Mouse (Mus musculus) lung, adult 10 weeks (tissue): ENCODE results near the gene Scamp4. TPM values are rescaled to one million over a fixed set of nuclear protein-coding genes. Genes with fewer than 3 reads are reported as not detected.

Experiments used
- polyA plus RNA-seq: library from polyadenylated mRNA; stranded (reverse); fragments of 350-450 nt; fragmentation: Illumina TruSeq; extraction: RNeasy Lipid Tissue Mini Kit (QIAGEN cat#74804); gene quantifications from one replicate; pipeline ENCODE4 v1.2.3, GENCODE M21; 2014; ENCODE audit warnings: low read depth, low replicate concordance; ENCODE audit not compliant: insufficient read depth

Scamp4 gene
- polyA plus RNA-seq = 39.5 TPM

DNA sequence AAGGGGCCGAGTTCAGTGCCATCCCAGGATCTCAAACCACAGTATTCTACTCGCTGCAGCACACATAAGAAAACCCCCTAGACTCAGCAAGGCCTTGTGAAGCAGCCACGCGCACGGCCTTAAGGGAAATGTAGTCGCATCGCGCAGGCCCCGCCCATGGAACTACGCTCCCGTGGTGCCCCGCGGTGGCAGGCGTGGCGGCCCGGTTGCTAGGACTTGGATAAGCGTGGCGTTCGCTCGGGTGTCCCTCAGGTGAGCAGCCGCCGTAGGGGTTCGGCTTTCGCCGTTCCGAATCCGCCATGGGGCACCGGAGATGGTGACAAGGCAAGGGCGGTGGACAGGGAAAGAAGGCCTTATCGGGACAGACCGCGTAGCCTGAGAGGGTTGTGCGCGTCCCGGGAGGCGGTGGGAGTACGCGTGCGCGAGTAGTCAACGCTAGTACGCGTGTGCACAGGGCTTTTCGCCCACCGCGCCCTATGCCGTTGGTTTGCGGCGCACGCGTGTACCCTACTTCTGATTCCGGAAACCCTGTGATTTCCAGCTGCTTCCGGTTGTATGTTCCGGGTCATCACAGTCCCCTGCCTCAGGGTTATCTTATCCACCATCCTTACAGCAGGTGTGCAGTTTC, at the start of gene Scamp4, which contains the start of gene Adat3:
Gene Scamp4 (plus strand): TSS at position 175 of the 628 bp plus-strand sequence.
Gene Adat3 (plus strand): TSS at position 183 of the 628 bp plus-strand sequence.

DNA sequence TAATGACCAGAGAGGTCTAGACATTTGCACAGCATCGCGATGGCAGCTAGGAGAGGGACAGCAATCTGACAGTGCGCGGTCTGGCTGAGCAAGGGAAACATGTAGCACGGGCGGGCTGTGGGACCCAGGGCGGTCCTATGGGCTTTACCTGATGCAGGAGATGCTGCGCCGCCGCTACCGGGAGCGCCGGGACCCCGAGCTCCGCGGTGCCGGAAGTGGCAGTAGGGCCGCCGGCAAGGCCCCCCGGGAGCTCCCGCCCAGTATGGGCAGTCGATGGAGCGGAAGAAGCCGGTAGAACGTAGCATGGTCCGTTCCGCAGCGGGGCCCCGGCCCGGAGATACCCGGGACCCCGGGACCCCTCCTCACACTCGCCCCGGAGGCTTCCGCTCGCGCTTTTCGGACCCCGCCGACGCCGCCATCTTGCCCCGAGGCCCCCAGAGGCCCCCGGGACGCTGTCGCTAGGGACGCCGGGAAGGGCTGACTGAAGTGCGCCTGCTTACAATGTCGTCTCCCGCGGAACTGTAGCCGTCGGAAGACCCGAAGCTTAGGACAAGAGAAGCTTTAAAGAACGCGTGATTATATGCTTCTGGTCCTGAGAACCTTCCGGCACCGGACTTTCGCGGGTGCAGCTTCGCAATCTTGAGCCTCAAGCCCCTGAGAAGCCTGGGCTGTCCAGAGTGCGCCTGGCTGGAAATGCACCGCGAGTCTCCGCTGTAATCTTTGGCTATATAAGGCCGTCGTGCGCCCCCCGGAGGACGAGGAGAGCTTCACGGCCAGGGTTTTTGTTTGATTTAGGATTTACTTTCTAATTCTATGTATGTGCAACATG, 41.3 kb upstream of the Scamp4 start, which contains the start of gene Rexo1:
Gene Rexo1 (minus strand): TSS at position 445 of the 829 bp plus-strand sequence.

DNA sequence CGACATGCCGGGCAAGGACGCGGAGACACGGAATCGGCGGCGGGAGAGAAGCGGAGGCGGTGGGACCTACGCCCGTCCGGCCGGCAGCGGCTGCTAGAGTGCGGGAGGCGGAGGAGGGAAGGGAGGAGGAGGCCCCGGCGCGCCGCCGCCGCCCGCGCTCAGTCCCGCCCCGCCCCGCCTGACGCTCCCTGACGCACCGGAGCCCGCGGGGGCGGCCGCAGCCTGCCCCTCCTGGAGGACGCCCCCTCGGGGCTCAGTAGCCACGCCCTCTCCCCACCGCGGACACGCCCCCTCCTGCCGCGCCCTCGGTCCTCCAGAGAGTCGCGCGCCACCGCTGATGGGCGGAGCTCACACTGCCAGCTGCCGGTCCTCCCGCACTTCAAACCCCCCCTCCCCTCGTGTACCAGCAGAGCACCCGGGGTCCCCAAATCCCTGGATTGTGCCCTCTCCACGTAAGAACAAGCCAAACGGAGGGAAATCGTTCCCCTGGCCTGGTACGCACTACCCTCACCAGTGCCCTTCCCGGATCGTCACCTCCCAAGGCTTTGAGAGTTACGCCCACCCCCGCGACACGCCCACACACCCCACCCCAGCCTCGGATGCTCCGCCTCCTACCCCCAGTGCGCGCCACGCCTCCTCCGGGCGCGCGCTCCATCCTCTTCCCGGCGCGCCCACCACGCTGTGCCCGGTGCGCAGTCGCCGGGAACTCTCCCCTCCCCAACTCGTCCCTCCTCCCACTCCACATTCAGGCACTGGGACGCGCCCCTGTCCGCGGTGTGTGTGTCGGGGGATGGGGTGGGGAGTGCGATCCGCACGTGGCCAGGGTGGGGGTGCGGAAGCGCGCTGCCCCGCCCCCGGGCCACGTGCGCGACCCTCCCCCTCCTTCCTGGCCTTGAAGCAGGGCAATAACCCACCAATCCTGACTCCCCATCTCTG, 25.2 kb upstream of the Scamp4 start, which contains the start of gene Klf16:
Gene Klf16 (minus strand): TSS at position 127 of the 936 bp plus-strand sequence.

DNA sequence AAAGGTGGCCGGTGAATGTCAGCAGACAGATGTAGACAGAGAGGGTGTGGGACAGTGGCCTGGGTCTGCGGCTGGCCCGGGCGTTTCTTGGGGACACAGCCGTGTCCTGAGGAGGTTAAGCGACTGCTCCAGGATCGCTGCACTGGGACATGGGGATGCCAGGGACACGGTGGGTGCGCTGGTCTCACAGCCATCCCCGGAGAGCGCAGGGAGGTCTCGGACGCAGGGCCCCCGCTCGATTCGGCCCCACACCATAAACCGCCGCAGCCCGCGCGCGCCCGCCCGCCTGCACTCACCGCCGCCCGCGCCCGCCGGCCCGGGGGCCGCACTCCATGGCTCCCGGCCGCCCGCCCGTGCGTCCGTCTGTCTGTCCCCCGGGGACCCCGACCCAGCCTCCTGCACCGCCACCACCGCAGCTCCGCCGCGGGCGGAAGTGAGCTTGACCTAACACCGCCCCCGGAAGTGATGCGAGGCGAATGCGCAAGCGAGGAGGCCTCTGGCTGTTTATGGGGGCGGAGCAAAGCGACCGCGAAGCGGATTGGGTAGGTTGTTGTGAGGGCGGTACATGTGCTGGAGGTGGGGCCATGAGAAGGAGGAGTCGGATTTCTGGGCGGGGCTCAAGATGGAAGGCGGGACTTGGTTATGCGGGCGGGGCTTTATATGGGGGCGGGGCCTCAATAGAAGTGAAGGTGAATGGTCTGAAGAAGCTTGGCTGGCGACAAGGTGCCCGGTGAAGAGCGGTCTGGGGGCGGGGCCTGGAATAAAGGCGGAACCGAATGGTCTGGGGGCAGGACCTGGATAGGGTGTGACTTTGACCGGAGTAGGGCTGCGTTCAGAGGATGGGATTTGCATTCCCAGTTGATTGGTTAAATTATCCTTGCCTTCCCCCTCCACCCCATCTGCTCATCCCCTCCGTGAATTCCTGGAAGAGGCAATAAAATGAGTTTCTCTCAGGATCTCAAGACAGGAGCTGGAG, 12.5 kb upstream of the Scamp4 start, which contains the start of gene Abhd17a:
Gene Abhd17a (minus strand): TSS at position 463 of the 976 bp plus-strand sequence.

DNA sequence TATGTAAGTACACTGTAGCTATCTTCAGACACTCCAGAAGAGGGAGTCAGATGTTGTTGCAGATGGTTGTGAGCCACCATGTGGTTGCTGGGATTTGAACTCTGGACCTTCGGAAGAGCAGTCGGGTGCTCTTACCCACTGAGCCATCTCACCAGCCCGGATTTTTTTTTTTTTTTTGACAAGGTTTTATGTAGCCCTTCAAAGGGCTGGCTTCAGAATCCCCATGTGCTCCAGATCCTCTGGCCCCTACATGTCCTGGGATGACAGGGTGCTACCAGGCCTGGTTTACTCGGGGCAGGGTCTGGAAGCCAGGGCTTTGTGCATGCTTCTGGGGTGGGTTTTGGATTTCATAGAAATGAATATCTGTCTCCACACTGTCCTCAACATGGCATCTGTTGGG, 3.0 kb downstream of the Scamp4 start, which contains the start of gene Gm49322:
Gene Gm49322 (plus strand): TSS at position 301 of the 400 bp plus-strand sequence.

DNA sequence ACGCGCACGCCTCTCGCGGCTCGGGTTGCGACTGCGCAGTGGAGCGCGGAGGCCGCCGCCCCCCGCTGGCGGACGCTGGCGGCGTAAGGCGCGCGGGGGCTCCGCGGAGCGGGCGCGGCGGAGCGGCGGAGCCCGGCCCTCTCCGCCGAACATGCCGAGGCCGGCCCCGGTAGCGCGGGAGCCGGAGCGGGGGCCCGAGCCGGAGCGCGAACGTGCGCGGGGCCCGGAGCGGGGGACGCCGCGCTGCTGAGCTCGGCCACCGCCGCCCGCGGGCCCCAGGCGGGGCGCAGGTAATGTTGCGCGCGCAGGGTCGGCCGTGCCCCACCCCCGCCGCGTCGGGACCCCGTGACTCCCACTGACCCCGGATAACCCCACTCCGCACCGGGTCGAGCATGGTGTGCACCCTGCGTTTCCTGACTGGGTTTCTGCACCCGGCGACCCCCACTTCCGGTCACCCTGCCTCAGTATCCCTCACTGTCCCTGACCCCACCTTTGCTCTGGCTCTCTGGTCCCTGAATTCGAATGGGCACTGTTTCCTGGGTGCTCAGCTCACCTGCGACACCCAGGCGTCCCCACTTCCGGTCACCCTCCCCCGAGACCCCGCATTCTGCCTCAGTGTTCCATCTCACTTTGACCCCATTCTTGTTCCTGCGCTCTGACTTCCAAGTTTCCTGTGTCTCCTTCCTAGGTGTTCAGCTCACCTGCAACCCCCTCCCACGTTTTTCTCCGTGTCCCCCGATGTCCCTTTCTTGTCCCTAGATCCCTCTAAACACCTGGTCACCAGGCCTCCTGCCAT, 20.2 kb downstream of the Scamp4 start, which contains the start of gene Csnk1g2:
Gene Csnk1g2 (plus strand): TSS at position 178 of the 796 bp plus-strand sequence.

DNA sequence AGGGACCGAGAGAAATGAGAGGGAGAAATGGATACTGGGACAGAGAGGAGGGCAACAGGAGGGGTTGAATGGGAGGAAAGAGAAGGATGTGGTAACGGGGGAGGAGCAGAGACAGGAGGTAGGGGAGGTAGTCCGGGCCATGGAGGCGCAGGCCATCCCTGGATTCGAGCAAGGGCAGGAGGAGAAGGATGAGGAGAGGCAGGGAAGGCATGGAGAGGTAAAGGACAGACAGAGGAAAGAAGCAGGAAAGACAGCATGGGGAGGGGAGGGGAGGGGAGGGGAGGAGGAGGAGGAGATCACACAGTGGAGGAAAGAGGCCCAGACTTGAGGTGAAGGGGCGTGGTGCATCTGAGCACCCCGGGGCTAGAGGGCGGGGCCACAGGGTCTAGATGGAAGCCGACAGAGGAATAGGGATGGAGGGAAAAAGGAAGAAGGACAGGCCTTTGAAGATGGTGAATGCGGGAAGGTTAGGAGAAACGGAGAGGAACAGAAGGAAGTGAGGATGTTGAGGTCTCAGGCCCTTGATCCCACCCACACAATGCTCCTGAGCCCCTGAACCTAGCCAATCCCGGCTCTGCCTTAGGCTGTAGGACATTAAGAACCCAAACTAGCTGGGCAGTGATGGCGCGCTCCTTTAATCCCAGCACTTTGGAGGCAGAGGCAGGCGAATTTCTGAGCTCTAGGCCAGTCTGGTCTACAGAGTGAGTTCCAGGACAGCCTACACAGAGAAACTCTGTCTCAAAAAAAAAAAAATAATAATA, 54.4 kb downstream of the Scamp4 start, which contains the start of gene Btbd2:
Gene Btbd2 (minus strand): TSS at position 209 of the 761 bp plus-strand sequence.

Other genes starting within 250 kb of the Scamp4 start
- 1.6 TPM for gene Plk5, start 246.4 kb upstream of the Scamp4 start, polyA plus RNA-seq
- 6.8 TPM for gene Mex3d, start 215.2 kb upstream of the Scamp4 start, polyA plus RNA-seq
- gene Mbd3, start 203.3 kb upstream of the Scamp4 start, polyA plus RNA-seq = 93.3 TPM
- 589 TPM for gene Uqcr11, start 196.0 kb upstream of the Scamp4 start, polyA plus RNA-seq
- gene Tcf3, start 169.2 kb upstream of the Scamp4 start, polyA plus RNA-seq = 25.1 TPM
- not detected for gene Onecut3, start 108.0 kb upstream of the Scamp4 start, polyA plus RNA-seq
- gene Atp8b3, start 63.7 kb upstream of the Scamp4 start, polyA plus RNA-seq = not detected
- 10.9 TPM for gene Rexo1, start 41.3 kb upstream of the Scamp4 start, polyA plus RNA-seq
- 10.0 TPM for gene Klf16, start 25.6 kb upstream of the Scamp4 start, polyA plus RNA-seq
- 63.0 TPM for gene Abhd17a, start 12.5 kb upstream of the Scamp4 start, polyA plus RNA-seq
- 1.3 TPM for gene Adat3, start within 50 bp of the Scamp4 start, polyA plus RNA-seq
- 0.44 TPM for gene Gm49322, start 3.1 kb downstream of the Scamp4 start, polyA plus RNA-seq
- 98.5 TPM for gene Csnk1g2, start 20.0 kb downstream of the Scamp4 start, polyA plus RNA-seq
- 24.0 TPM for gene Btbd2, start 54.2 kb downstream of the Scamp4 start, polyA plus RNA-seq
- gene Mknk2, start 75.2 kb downstream of the Scamp4 start, polyA plus RNA-seq = 80.0 TPM
- gene Mob3a, start 99.1 kb downstream of the Scamp4 start, polyA plus RNA-seq = 23.9 TPM
- 26.3 TPM for gene Izumo4, start 99.3 kb downstream of the Scamp4 start, polyA plus RNA-seq
- 26.6 TPM for gene Ap3d1, start 139.4 kb downstream of the Scamp4 start, polyA plus RNA-seq
- gene Dot1l, start 152.3 kb downstream of the Scamp4 start, polyA plus RNA-seq = 6.0 TPM
- 19.4 TPM for gene Sf3a2, start 195.3 kb downstream of the Scamp4 start, polyA plus RNA-seq
- gene Plekhj1, start 195.8 kb downstream of the Scamp4 start, polyA plus RNA-seq = 47.8 TPM
- 0.19 TPM for gene Amh, start 202.4 kb downstream of the Scamp4 start, polyA plus RNA-seq
- gene Jsrp1, start 210.6 kb downstream of the Scamp4 start, polyA plus RNA-seq = not detected
- 1,024 TPM for gene Oaz1, start 223.8 kb downstream of the Scamp4 start, polyA plus RNA-seq
- not detected for gene Lingo3, start 241.2 kb downstream of the Scamp4 start, polyA plus RNA-seq